Mouse (Mus musculus) stomach, embryonic 14.5 days (tissue): ENCODE measurements at regions not wholly inside any gene's neighbourhood (a gene's known extent, or its start where the extent isn't known, plus 50 kb on each side); places are given as distances from the start of the nearest gene placed in this dataset.

Source experiments
- ATAC-seq: fragments of 200-750 bp; cut with Nextera tagmentation; 2 replicates; pipeline ENCODE4 v1.8.0; 2017; ENCODE audit warnings: low read depth, moderate TSS enrichment; ENCODE audit not compliant: insufficient number of reproducible peaks, insufficient read depth, low FRiP score
- H3K27ac ChIP-seq: fragments of 300-500 bp; sonication (generic); 2 replicates; pipeline ENCODE4 v1.5.1; 2014; ENCODE audit warnings: mild to moderate bottlenecking, low read length, moderate library complexity, mixed read lengths
- H3K27me3 ChIP-seq: fragments of 300-500 bp; sonication (generic); 2 replicates; pipeline ENCODE4 v1.6.1; 2014; ENCODE audit warnings: low read length, control low read depth, mixed read lengths; ENCODE audit not compliant: control insufficient read depth, insufficient read depth
- H3K36me3 ChIP-seq: fragments of 300-500 bp; sonication (generic); 2 replicates; pipeline ENCODE4 v1.6.1; 2014; ENCODE audit warnings: mild to moderate bottlenecking, control low read depth, low read length, moderate library complexity, mixed read lengths; ENCODE audit not compliant: control insufficient read depth, insufficient read depth
- H3K4me1 ChIP-seq: fragments of 300-500 bp; sonication (generic); 2 replicates; pipeline ENCODE4 v1.6.1; 2014; ENCODE audit warnings: low read length, control low read depth, mixed read lengths; ENCODE audit not compliant: control insufficient read depth, insufficient read depth
- H3K4me2 ChIP-seq: fragments of 300-500 bp; sonication (generic); replicated peaks from 2 replicates; pipeline ENCODE4 v1.6.1; 2014; ENCODE audit warnings: low read depth, low read length, control low read depth
- H3K4me3 ChIP-seq: fragments of 300-500 bp; sonication (generic); 2 replicates; pipeline ENCODE4 v1.5.1; 2014; ENCODE audit warnings: low read depth, low read length, control low read depth
- H3K9ac ChIP-seq: fragments of 300-500 bp; sonication (generic); replicated peaks from 2 replicates; pipeline ENCODE4 v1.6.1; 2014; ENCODE audit warnings: low read depth, mild to moderate bottlenecking, control low read depth, low read length, moderate library complexity, mixed read lengths
- H3K9me3 ChIP-seq: fragments of 300-500 bp; sonication (generic); 2 replicates; pipeline ENCODE4 v1.6.1; 2016; ENCODE audit warnings: low read depth, low read length, control low read depth; ENCODE audit not compliant: control insufficient read depth
- WGBS: fragments of 180-500 bp; shearing (Covaris S2); extraction: QIAGEN DNeasy Blood & Tissue Kit; methylation state at CpG from one replicate; pipeline ENCODE4 v1.1.7; 2014; 5-methylcytosine and 5-hydroxymethylcytosine counted together

GRCm38 (mm10) chr14:24616306-24617125 is 129.6 kb downstream of the Rps24 start:
- ATAC-seq = no peak
- no peak overlapping the region for H3K4me2 ChIP-seq
- no peak overlapping the region for H3K4me3 ChIP-seq
- H3K9ac ChIP-seq = no peak overlapping the region
- 0 out of 2 replicates have a peak, but pooled peaks cover 12% of the 10 kb centered on the region for H3K4me1 ChIP-seq
- no peaks in the 10 kb centered on the region for H3K27me3 ChIP-seq
- no peak overlapping the region for H3K27ac ChIP-seq
- H3K36me3 ChIP-seq = no peaks in the 10 kb centered on the region
- no peaks in the 10 kb centered on the region for H3K9me3 ChIP-seq
- WGBS = 61% methylated on average over 10 of the region's 10 CpGs

GRCm38 (mm10) chr14:24617126-24617375 is 130.1 kb downstream of the Rps24 start:
- Histone ChIP-seq H3K4me1 (0 out of 2 replicates have a peak, but pooled peaks cover 12% of the 10 kb centered on the region), H3K9me3 (no peaks in the 10 kb centered on the region), H3K27me3 (no peaks in the 10 kb centered on the region), H3K4me2 (no peak overlapping the region), H3K27ac (no peak overlapping the region), H3K4me3 (no peak overlapping the region), H3K36me3 (no peaks in the 10 kb centered on the region), H3K9ac (no peak overlapping the region)
- no peak for ATAC-seq
- 65% methylated on average over 3 of the region's 3 CpGs for WGBS

GRCm38 (mm10) chr14:24617393-24617861 is 130.5 kb downstream of the Rps24 start:
- Histone ChIP-seq H3K36me3 (no peaks in the 10 kb centered on the region), H3K27ac (no peak overlapping the region), H3K9ac (no peak overlapping the region; the same call in 1 of the 2 replicates), H3K27me3 (no peaks in the 10 kb centered on the region), H3K4me3 (no peak overlapping the region), H3K9me3 (no peaks in the 10 kb centered on the region), H3K4me2 (no peak overlapping the region), H3K4me1 (0 out of 2 replicates have a peak, but pooled peaks cover 9% of the 10 kb centered on the region)
- 65% methylated on average over 10 of the region's 10 CpGs for WGBS
- no peak for ATAC-seq

DNA sequence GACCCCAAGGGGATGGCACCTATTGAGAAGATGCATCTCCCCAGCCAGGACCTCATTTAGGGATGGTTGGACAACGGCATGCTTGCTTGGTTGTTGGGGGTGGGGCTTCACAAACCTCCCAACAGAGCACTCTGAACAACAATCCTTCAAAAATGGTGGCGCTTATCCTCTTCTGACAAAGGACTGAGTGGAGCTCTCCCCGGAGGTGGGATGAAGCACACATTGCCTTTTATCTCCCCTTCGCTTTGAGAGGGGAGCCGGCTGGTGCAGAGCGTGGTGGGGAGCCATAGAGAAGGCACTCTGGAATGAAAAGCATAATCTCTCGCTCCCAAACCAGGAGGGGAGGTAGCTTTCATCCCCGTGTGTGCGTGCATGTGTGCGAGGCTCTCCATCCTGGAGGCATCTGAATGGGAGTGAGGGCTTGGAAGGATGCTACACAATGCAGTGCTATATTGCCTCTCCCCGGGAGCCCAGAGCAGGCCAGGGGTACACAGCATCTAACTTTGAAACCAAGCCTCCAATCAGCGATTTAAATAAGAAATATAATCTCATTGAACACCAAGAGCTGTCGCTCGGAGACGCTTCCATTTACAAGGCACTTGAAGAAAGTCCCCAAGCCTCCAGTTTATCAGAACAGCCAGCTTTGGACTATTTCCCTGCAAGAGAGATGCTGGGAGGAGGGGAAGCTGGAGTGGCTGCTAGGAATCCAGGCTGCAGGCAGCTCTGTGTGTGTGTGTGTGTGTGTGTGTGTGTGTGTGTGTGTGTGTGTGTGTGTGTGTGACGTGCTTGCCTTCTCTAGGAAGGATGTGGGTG is 131.5 kb downstream of the Rps24 start:
- no peaks in the 10 kb centered on the region for H3K9me3 ChIP-seq
- 0 out of 2 replicates have a peak, but pooled peaks cover 5% of the 10 kb centered on the region for H3K4me1 ChIP-seq
- 52% methylated on average over 16 of the region's 16 CpGs for WGBS
- H3K4me2 ChIP-seq = no peak overlapping the region
- ATAC-seq = no peak
- no peak overlapping the region for H3K9ac ChIP-seq
- no peak overlapping the region for H3K4me3 ChIP-seq
- no peaks in the 10 kb centered on the region for H3K36me3 ChIP-seq
- no peak overlapping the region for H3K27ac ChIP-seq
- no peaks in the 10 kb centered on the region for H3K27me3 ChIP-seq

DNA sequence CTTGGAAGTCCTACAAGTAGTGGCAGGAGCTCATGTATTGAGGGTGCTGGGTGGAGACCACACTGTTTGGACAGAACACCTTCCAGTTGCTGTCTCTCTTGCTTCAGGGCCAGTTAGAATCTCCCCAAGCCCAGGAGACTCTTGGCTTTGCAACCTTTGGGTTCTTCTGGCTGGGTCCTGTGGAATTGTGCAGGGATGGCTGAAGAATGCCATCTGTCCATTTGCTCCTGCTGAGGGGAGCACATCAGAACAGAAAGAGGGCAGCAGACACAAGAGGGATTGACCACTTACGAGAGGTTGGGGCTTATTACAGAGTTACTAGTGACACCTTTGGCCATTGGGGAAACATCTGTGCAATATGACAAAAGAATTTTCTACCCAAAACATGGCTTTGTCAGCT is 145.1 kb downstream of the Rps24 start:
- Histone ChIP-seq H3K36me3 (no peaks in the 10 kb centered on the region), H3K9me3 (peaks cover under 1% of the 10 kb centered on the region; the same call in 1 of the 2 replicates), H3K27me3 (no peaks in the 10 kb centered on the region), H3K4me3 (no peak overlapping the region), H3K27ac (no peak overlapping the region), H3K4me1 (no peaks in the 10 kb centered on the region), H3K4me2 (no peak overlapping the region), H3K9ac (no peak overlapping the region)
- no peak for ATAC-seq
- WGBS = 93% methylated on average over 1 of the region's 1 CpGs

GRCm38 (mm10) chr14:24641853-24642252 is 154.9 kb downstream of the Rps24 start:
- no peaks in the 10 kb centered on the region for H3K36me3 ChIP-seq
- no peak overlapping the region for H3K9ac ChIP-seq
- no peaks in the 10 kb centered on the region for H3K4me1 ChIP-seq
- no peak for ATAC-seq
- H3K27me3 ChIP-seq = no peaks in the 10 kb centered on the region
- WGBS = 69% methylated on average over 5 of the region's 5 CpGs
- H3K9me3 ChIP-seq = no peaks in the 10 kb centered on the region
- H3K27ac ChIP-seq = no peak overlapping the region
- no peak overlapping the region for H3K4me3 ChIP-seq
- no peak overlapping the region for H3K4me2 ChIP-seq

GRCm38 (mm10) chr14:24644117-24644808 is 157.3 kb downstream of the Rps24 start:
- no peak overlapping the region for H3K9ac ChIP-seq
- H3K27me3 ChIP-seq = no peaks in the 10 kb centered on the region
- WGBS = 50% methylated on average over 6 of the region's 6 CpGs
- no peak overlapping the region for H3K4me3 ChIP-seq
- H3K36me3 ChIP-seq = no peaks in the 10 kb centered on the region
- H3K9me3 ChIP-seq = no peaks in the 10 kb centered on the region
- no peak overlapping the region for H3K27ac ChIP-seq
- H3K4me1 ChIP-seq = no peaks in the 10 kb centered on the region
- no peak overlapping the region for H3K4me2 ChIP-seq
- no peak for ATAC-seq

DNA sequence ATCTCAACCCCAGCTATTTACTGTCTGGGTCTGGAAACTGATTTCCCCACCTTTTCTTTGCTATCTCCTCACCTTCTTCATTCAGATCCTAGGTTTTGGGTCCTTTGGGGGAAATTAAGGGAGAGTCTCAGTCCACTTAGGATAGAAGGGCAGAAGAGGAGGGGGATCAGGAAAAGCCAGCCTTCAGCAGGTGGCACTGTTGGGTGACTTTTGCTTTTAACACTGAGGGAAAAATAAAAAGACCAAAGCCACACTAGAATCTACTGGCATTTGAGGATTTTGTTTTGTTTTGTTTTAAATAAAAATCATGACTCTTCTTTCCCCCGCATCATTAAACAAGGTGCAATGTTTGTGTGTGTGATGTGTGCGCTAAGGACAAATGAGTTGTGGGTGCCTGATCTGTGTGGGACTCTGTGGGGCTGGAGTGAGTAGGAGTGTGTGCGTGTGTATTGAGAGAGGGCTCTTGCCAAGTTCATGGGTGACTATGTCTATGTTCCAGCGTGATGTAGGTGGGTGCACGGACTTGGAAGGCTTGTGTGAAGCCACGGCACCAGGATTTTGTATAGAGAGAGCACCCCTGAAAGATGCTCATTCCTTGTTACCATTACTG is 159.4 kb downstream of the Rps24 start:
- H3K9ac ChIP-seq = no peak overlapping the region
- no peaks in the 10 kb centered on the region for H3K9me3 ChIP-seq
- no peak overlapping the region for H3K27ac ChIP-seq
- no peaks in the 10 kb centered on the region for H3K4me1 ChIP-seq
- H3K36me3 ChIP-seq = no peaks in the 10 kb centered on the region
- H3K4me3 ChIP-seq = no peak overlapping the region
- no peak overlapping the region for H3K4me2 ChIP-seq
- H3K27me3 ChIP-seq = no peaks in the 10 kb centered on the region
- ATAC-seq = no peak
- 75% methylated on average over 6 of the region's 6 CpGs for WGBS
